Comparison of ENCODE assay signal across 8 mouse cellular contexts in genomic region chr7:45019031-45019571, GRCm38 (mm10). TPM values are rescaled to one million over a fixed set of nuclear protein-coding genes. Genes with fewer than 3 reads are reported as not detected.
A peak's percentile ranks its signal among the peaks of the same experiment; 100 is the strongest.
DNase-seq lines count a peak whose midpoint lies in the region; ATAC-seq and TF ChIP-seq lines count a peak whose summit lies in the region.

No protein-coding gene starts in this region.

- no peak for TF ChIP-seq CTCF in liver, adult 2 months (IDR thresholded peaks at IDR 0.05; ENCODE audit: low read depth, low read length)

- H3K9me3 ChIP-seq in hindbrain, embryonic 14.5 days (ENCODE audit: control insufficient read depth, low read length) = no peaks in the 10 kb centered on the region

- TF ChIP-seq POLR2A in liver, adult 2 months (IDR thresholded peaks at IDR 0.05; ENCODE audit: extremely low read depth, insufficient read depth, low read length) = no peak

- ATAC-seq in hindbrain, embryonic 14.5 days (ENCODE audit: low FRiP score) = no peak

- H3K4me2 ChIP-seq in hindbrain, embryonic 14.5 days (replicated peaks) = peak overlapping the region; percentile 63

- H3K36me3 ChIP-seq in hindbrain, embryonic 14.5 days (replicated peaks; ENCODE audit: control insufficient read depth, insufficient read depth) = no peaks in the 10 kb centered on the region
- no peaks in the 10 kb centered on the region for H3K36me3 ChIP-seq in liver, adult 2 months (ENCODE audit: control insufficient read depth, insufficient read depth, low read length)

- WGBS in hindbrain, embryonic 14.5 days = 43% methylated on average over 8 of the region's 8 CpGs
- WGBS in liver, adult 2 months = 56% methylated on average over 8 of the region's 8 CpGs

- DNase-seq in urinary bladder, adult 18-20 months (ENCODE audit: low spot score in 2 of 2) = peak; percentile 29 to 59
- DNase-seq in urinary bladder, postnatal 10 days (ENCODE audit: low spot score) = no peak
- DNase-seq in gastrocnemius, adult 18-20 months (ENCODE audit: low spot score) = peak; percentile 85
- DNase-seq in hindbrain, embryonic 14.5 days (ENCODE audit: low spot score) = no peak
- peak; percentile 53 for DNase-seq in liver, adult 2 months (ENCODE audit: extremely low read depth, low read depth, low spot score)
- DNase-seq in skeletal muscle tissue, adult 2 months (ENCODE audit: low read depth, low spot score) = peak; percentile 85
- no peak for DNase-seq in left cerebral cortex, postnatal 4 days
- no peak for DNase-seq in thymus, postnatal 36 days

- no peak overlapping the region for H3K27ac ChIP-seq in hindbrain, embryonic 14.5 days
- H3K27ac ChIP-seq in liver, adult 2 months (replicated peaks; ENCODE audit: insufficient read depth, low read depth, low read length) = peak overlapping the region; percentile 67

- intact Hi-C loops in left cerebral cortex, postnatal 4 days (cut with DNase I) = no loop called here

- peaks cover 21% of the 10 kb centered on the region for H3K4me1 ChIP-seq in hindbrain, embryonic 14.5 days (replicated peaks; ENCODE audit: control insufficient read depth, insufficient read depth, low read length)
- 0 out of 2 replicates have a peak, but pooled peaks cover 3% of the 10 kb centered on the region for H3K4me1 ChIP-seq in liver, adult 2 months (ENCODE audit: control insufficient read depth, insufficient read depth, low read length)

- no peak overlapping the region for H3K9ac ChIP-seq in hindbrain, embryonic 14.5 days
- peak overlapping the region; percentile 48; the same call in 1 of the 2 replicates for H3K9ac ChIP-seq in liver, adult 2 months (ENCODE audit: low read depth, low read length)

- peaks cover 6% of the 10 kb centered on the region; the same call in 1 of the 2 replicates for H3K79me2 ChIP-seq in liver, adult 2 months (ENCODE audit: control insufficient read depth, insufficient read depth, low read length)

- H3K4me3 ChIP-seq in hindbrain, embryonic 14.5 days (replicated peaks; ENCODE audit: low read length) = no peak overlapping the region
- peak overlapping the region; percentile 44 for H3K4me3 ChIP-seq in liver, adult 2 months (ENCODE audit: insufficient read depth, low read depth, low read length)

- no peaks in the 10 kb centered on the region for H3K27me3 ChIP-seq in hindbrain, embryonic 14.5 days (ENCODE audit: control insufficient read depth, insufficient read depth, low read length)
- no peaks in the 10 kb centered on the region for H3K27me3 ChIP-seq in liver, adult 2 months (ENCODE audit: control insufficient read depth, insufficient read depth, low read length)

RNA-seq across cellular contexts. Expression of gene Rras, which starts 1.3 kb away (rescaled TPM):
- total RNA-seq in gastrocnemius, adult 18-20 months (2021) = 10 to 100 TPM; 20.8 to 26.8 TPM
- polyA plus RNA-seq in hindbrain, embryonic 14.5 days (2014; fragmentation: Nextera tagmentation; extraction: Ambion mirVana) = 14.2 and 15.2 TPM in 2 replicates
- total RNA-seq in liver, adult 2 months (2014; rRNA removed) = 8.9 and 13.9 TPM in 2 replicates
- 53.4 and 54.9 TPM in 2 replicates for polyA plus RNA-seq in liver, adult 2 months (2012; rRNA removed)
- 1 to 10 TPM; 6.9 to 7.2 TPM for total RNA-seq in left cerebral cortex, postnatal 4 days (2021)

RNA-seq across cellular contexts. Expression of gene Scaf1, which starts 2.9 kb away (rescaled TPM):
- 10 to 100 TPM; 41.3 to 46.2 TPM for total RNA-seq in gastrocnemius, adult 18-20 months (2021)
- polyA plus RNA-seq in hindbrain, embryonic 14.5 days (2014; fragmentation: Nextera tagmentation; extraction: Ambion mirVana) = 59.7 and 61.9 TPM in 2 replicates
- total RNA-seq in liver, adult 2 months (2014; rRNA removed) = 4.4 and 9.7 TPM in 2 replicates
- polyA plus RNA-seq in liver, adult 2 months (2012; rRNA removed) = 25.7 and 31.8 TPM in 2 replicates
- 100 to 1,000 TPM; 154 TPM for total RNA-seq in left cerebral cortex, postnatal 4 days (2021)

RNA-seq across cellular contexts. Expression of gene Bcl2l12, which starts 20.6 kb away (rescaled TPM):
- 1 to 10 TPM; 8.4 to 8.5 TPM for total RNA-seq in gastrocnemius, adult 18-20 months (2021)
- polyA plus RNA-seq in hindbrain, embryonic 14.5 days (2014; fragmentation: Nextera tagmentation; extraction: Ambion mirVana) = 9.2 and 12.6 TPM in 2 replicates
- 4.2 and 5.6 TPM in 2 replicates for total RNA-seq in liver, adult 2 months (2014; rRNA removed)
- 13.3 and 14.5 TPM in 2 replicates for polyA plus RNA-seq in liver, adult 2 months (2012; rRNA removed)
- 1 to 10 TPM; 4.4 to 4.7 TPM for total RNA-seq in left cerebral cortex, postnatal 4 days (2021)

RNA-seq across cellular contexts. Expression of gene Irf3, which starts 21.7 kb away (rescaled TPM):
- total RNA-seq in gastrocnemius, adult 18-20 months (2021) = 10 to 100 TPM; 15.0 to 19.1 TPM
- 52.1 and 56.9 TPM in 2 replicates for polyA plus RNA-seq in hindbrain, embryonic 14.5 days (2014; fragmentation: Nextera tagmentation; extraction: Ambion mirVana)
- 58.5 and 59.0 TPM in 2 replicates for total RNA-seq in liver, adult 2 months (2014; rRNA removed)
- 82.0 and 101 TPM in 2 replicates for polyA plus RNA-seq in liver, adult 2 months (2012; rRNA removed)
- 10 to 100 TPM; 34.8 to 37.9 TPM for total RNA-seq in left cerebral cortex, postnatal 4 days (2021)

RNA-seq across cellular contexts. Expression of gene Prmt1, which starts 32.7 kb away (rescaled TPM):
- total RNA-seq in gastrocnemius, adult 18-20 months (2021) = 100 to 1,000 TPM; 119 to 139 TPM
- 194 and 210 TPM in 2 replicates for polyA plus RNA-seq in hindbrain, embryonic 14.5 days (2014; fragmentation: Nextera tagmentation; extraction: Ambion mirVana)
- total RNA-seq in liver, adult 2 months (2014; rRNA removed) = 15.9 and 23.0 TPM in 2 replicates
- 26.0 and 36.1 TPM in 2 replicates for polyA plus RNA-seq in liver, adult 2 months (2012; rRNA removed)
- total RNA-seq in left cerebral cortex, postnatal 4 days (2021) = 100 to 1,000 TPM; 485 to 487 TPM

Comparison
In these comparisons a context has a peak if more than half of its experiments do, and no peak if none do; other contexts are left out.
1. DNase-seq: peak in urinary bladder, adult 18-20 months (2 of 2), gastrocnemius, adult 18-20 months (single experiment), liver, adult 2 months (single experiment) and skeletal muscle tissue, adult 2 months (single experiment); none in urinary bladder, postnatal 10 days (single experiment), hindbrain, embryonic 14.5 days (single experiment), left cerebral cortex, postnatal 4 days (single experiment) and thymus, postnatal 36 days (0 of 2).